Mouse (Mus musculus) cerebellum, postnatal 4 days (tissue): ENCODE data around the gene Zfp184.

Experiments
- DNase-seq, 2 experiments: peaks; one replicate each; pipeline ENCODE4 v3.0.0; 2022; ENCODE audit warnings: low spot score in 2 of 2, mixed read lengths in 1 of 2

Gene Zfp184

GRCm38 (mm10) chr13:21984486-21984885 is 39.6 kb downstream of the Zfp184 start:
- DNase-seq, result no peak

GRCm38 (mm10) chr13:21992550-21992949 is 47.7 kb downstream of the Zfp184 start:
- DNase-seq, result no peak

GRCm38 (mm10) chr13:21993957-21994738 is 49.3 kb downstream of the Zfp184 start:
- DNase-seq, result peak in 1 of 2 experiments; percentile 25

GRCm38 (mm10) chr13:21994896-21995295 is 50.0 kb downstream of the Zfp184 start:
- DNase-seq, result no peak

GRCm38 (mm10) chr13:21995331-21995914 is 50.5 kb downstream of the Zfp184 start:
- DNase-seq, result peak in 1 of 2 experiments; percentile 16

- no peak for DNase-seq
Measured at GRCm38 (mm10) chr13:21996101-21996839, 51.4 kb downstream of the Zfp184 start.

- no peak for DNase-seq
Measured at GRCm38 (mm10) chr13:21996840-21997185, 51.9 kb downstream of the Zfp184 start.

- no peak for DNase-seq
Measured at GRCm38 (mm10) chr13:21997201-21997820, 52.4 kb downstream of the Zfp184 start.

- DNase-seq, result no peak
Measured at GRCm38 (mm10) chr13:21997821-21998220, 52.9 kb downstream of the Zfp184 start.

GRCm38 (mm10) chr13:21998412-21998811 is 53.5 kb downstream of the Zfp184 start:
- no peak for DNase-seq

- DNase-seq, result no peak
Measured at GRCm38 (mm10) chr13:21999147-21999546, 54.3 kb downstream of the Zfp184 start.

GRCm38 (mm10) chr13:22001346-22001745 is 56.5 kb downstream of the Zfp184 start:
- DNase-seq, result no peak

GRCm38 (mm10) chr13:22001823-22002222 is 56.9 kb downstream of the Zfp184 start:
- no peak for DNase-seq

GRCm38 (mm10) chr13:22005605-22006333 is 60.9 kb downstream of the Zfp184 start:
- DNase-seq, result no peak

- no peak for DNase-seq
Measured at GRCm38 (mm10) chr13:22006334-22007120, 61.6 kb downstream of the Zfp184 start.

GRCm38 (mm10) chr13:22007121-22007510 is 62.2 kb downstream of the Zfp184 start:
- DNase-seq, result no peak

- DNase-seq, result no peak
Measured at GRCm38 (mm10) chr13:22007872-22008271, 63.0 kb downstream of the Zfp184 start.

- no peak for DNase-seq
Measured at GRCm38 (mm10) chr13:22008707-22009106, 63.8 kb downstream of the Zfp184 start.

- DNase-seq, result no peak
Measured at GRCm38 (mm10) chr13:22009642-22010041, 64.7 kb downstream of the Zfp184 start, which contains the start of gene Prss16. Gene Prss16 (minus strand): TSS chr13:22009742.
